Mouse (Mus musculus): ENCODE measurements around the gene Zdhhc17. TPM values are rescaled to one million over a fixed set of nuclear protein-coding genes. Genes with fewer than 3 reads are reported as not detected.

The Zdhhc17 gene
- polyA plus RNA-seq, 1 experiment from 2014 or later, result 47.9 TPM

DNA sequence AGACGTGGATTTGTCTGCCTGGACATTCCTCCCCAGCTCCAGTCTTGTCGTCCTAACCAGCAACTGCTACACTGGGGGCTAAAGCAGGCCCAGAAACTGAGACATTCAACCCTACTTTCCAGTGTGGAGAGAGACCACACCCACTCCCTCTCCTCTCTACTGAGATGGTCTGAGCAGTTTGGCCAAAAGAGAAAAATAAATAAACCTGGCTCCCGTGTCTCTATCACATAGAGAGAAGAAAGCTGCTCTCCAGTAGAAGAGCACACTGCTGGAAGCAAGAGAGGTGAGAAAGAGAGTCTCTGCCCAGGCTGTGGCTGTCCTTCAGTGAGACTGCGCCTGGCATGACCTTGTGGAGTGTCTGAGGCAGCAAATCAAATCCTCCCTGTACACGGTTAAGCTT, 10.7 kb downstream of the Zdhhc17 start:
- peaks cover 7% of the 10 kb centered on the region for H3K4me1 ChIP-seq

GRCm38 (mm10) chr10:110997180-110997579, 12.8 kb downstream of the Zdhhc17 start:
- H3K9ac ChIP-seq (replicated peaks), result no peak overlapping the region
- H3K27ac ChIP-seq (replicated peaks), result no peak overlapping the region
- no peaks in the 10 kb centered on the region for H3K27me3 ChIP-seq
- no peaks in the 10 kb centered on the region for H3K36me3 ChIP-seq
- peaks cover 11% of the 10 kb centered on the region for H3K4me1 ChIP-seq
- H3K9me3 ChIP-seq, result no peaks in the 10 kb centered on the region
- no peak for ATAC-seq (ENCODE audit: low FRiP score, low read depth)
- H3K4me2 ChIP-seq (replicated peaks), result no peak overlapping the region
- 92% methylated on average over 6 of the region's 6 CpGs for WGBS
- H3K4me3 ChIP-seq, result no peak overlapping the region

More for the DNA sequence above, 10.7 kb downstream of the Zdhhc17 start:
- no peak overlapping the region for H3K9ac ChIP-seq (replicated peaks)
- ATAC-seq (ENCODE audit: low FRiP score, low read depth), result no peak
- H3K27me3 ChIP-seq, result no peaks in the 10 kb centered on the region
- WGBS, result 79% methylated on average over 5 of the region's 5 CpGs
- no peak overlapping the region for H3K4me3 ChIP-seq
- no peak overlapping the region for H3K4me2 ChIP-seq (replicated peaks)
- H3K36me3 ChIP-seq, result no peaks in the 10 kb centered on the region
- H3K9me3 ChIP-seq, result no peaks in the 10 kb centered on the region
- no peak overlapping the region for H3K27ac ChIP-seq (replicated peaks)

GRCm38 (mm10) chr10:110994761-110995160, 15.2 kb downstream of the Zdhhc17 start:
- H3K27me3 ChIP-seq, result no peaks in the 10 kb centered on the region
- H3K9ac ChIP-seq (replicated peaks), result no peak overlapping the region
- no peaks in the 10 kb centered on the region for H3K9me3 ChIP-seq
- peaks cover 20% of the 10 kb centered on the region for H3K4me1 ChIP-seq
- WGBS, result 71% methylated on average over 5 of the region's 5 CpGs
- H3K4me2 ChIP-seq (replicated peaks), result no peak overlapping the region
- H3K4me3 ChIP-seq, result no peak overlapping the region
- no peaks in the 10 kb centered on the region for H3K36me3 ChIP-seq
- no peak for ATAC-seq (ENCODE audit: low FRiP score, low read depth)
- H3K27ac ChIP-seq (replicated peaks), result 0 out of 2 replicates have a peak overlapping the region, but pooled peaks have one; percentile 20

GRCm38 (mm10) chr10:110993249-110993648, 16.7 kb downstream of the Zdhhc17 start:
- Histone ChIP-seq H3K27me3 (no peaks in the 10 kb centered on the region), H3K4me3 (no peak overlapping the region), H3K27ac (replicated peaks) (no peak overlapping the region; the same call in 1 of the 2 replicates), H3K4me2 (replicated peaks) (no peak overlapping the region), H3K4me1 (peaks cover 20% of the 10 kb centered on the region), H3K36me3 (no peaks in the 10 kb centered on the region), H3K9me3 (no peaks in the 10 kb centered on the region), H3K9ac (replicated peaks) (no peak overlapping the region)
- WGBS, result 61% methylated on average over 5 of the region's 5 CpGs
- no peak for ATAC-seq (ENCODE audit: low FRiP score, low read depth)

GRCm38 (mm10) chr10:110992047-110992431, 17.9 kb downstream of the Zdhhc17 start:
- WGBS, result 17% methylated on average over 9 of the region's 9 CpGs
- no peaks in the 10 kb centered on the region for H3K36me3 ChIP-seq
- peaks cover 20% of the 10 kb centered on the region for H3K4me1 ChIP-seq
- no peak overlapping the region for H3K4me3 ChIP-seq
- no peaks in the 10 kb centered on the region for H3K9me3 ChIP-seq
- no peaks in the 10 kb centered on the region for H3K27me3 ChIP-seq
- no peak overlapping the region; the same call in 1 of the 2 replicates for H3K27ac ChIP-seq (replicated peaks)
- H3K9ac ChIP-seq (replicated peaks), result no peak overlapping the region
- no peak overlapping the region for H3K4me2 ChIP-seq (replicated peaks)
- peak; percentile 79 for ATAC-seq (ENCODE audit: low FRiP score, low read depth)

- H3K27me3 ChIP-seq, result no peaks in the 10 kb centered on the region
- no peaks in the 10 kb centered on the region for H3K36me3 ChIP-seq
- ATAC-seq (ENCODE audit: low FRiP score, low read depth), result 0 out of 2 replicates have a peak, but pooled peaks have one; percentile 25
- H3K4me3 ChIP-seq, result no peak overlapping the region
- no peak overlapping the region; the same call in 1 of the 2 replicates for H3K27ac ChIP-seq (replicated peaks)
- H3K4me2 ChIP-seq (replicated peaks), result no peak overlapping the region
- peaks cover 20% of the 10 kb centered on the region for H3K4me1 ChIP-seq
- H3K9ac ChIP-seq (replicated peaks), result no peak overlapping the region
- 66% methylated on average over 6 of the region's 6 CpGs for WGBS
- H3K9me3 ChIP-seq, result no peaks in the 10 kb centered on the region
Observed at GRCm38 (mm10) chr10:110991307-110992046, 18.5 kb downstream of the Zdhhc17 start.

GRCm38 (mm10) chr10:110989729-110990128, 20.2 kb downstream of the Zdhhc17 start:
- 72% methylated on average over 2 of the region's 2 CpGs for WGBS
- H3K9ac ChIP-seq (replicated peaks), result no peak overlapping the region
- H3K4me2 ChIP-seq (replicated peaks), result no peak overlapping the region
- no peak for ATAC-seq (ENCODE audit: low FRiP score, low read depth)
- H3K4me3 ChIP-seq, result no peak overlapping the region
- H3K36me3 ChIP-seq, result no peaks in the 10 kb centered on the region
- no peaks in the 10 kb centered on the region for H3K27me3 ChIP-seq
- no peaks in the 10 kb centered on the region for H3K9me3 ChIP-seq
- peaks cover 17% of the 10 kb centered on the region for H3K4me1 ChIP-seq
- no peak overlapping the region for H3K27ac ChIP-seq (replicated peaks)

DNA sequence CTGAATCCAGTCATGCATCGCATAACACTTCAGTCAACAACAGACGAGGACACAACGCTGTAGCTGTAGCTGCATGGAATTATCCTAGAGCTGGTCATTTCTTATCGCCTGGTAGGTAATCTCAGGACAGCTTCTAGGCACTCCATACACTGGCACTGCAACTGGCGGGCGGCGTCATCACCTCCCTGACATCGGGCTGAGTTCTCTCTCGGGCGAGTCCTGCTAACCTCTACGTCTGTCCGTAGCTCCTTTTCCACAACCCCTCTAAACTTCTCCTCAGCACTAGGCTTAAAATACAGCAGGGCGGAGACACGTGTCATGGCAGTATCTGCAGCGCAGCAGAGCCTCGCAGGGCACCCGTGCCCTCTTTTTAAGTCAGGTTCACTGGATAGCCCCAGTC, 23.3 kb downstream of the Zdhhc17 start:
- Histone ChIP-seq H3K4me3 (no peak overlapping the region), H3K9ac (replicated peaks) (no peak overlapping the region), H3K4me2 (replicated peaks) (no peak overlapping the region), H3K9me3 (no peaks in the 10 kb centered on the region), H3K27ac (replicated peaks) (no peak overlapping the region), H3K27me3 (no peaks in the 10 kb centered on the region), H3K36me3 (no peaks in the 10 kb centered on the region), H3K4me1 (peaks cover 4% of the 10 kb centered on the region)
- ATAC-seq (ENCODE audit: low FRiP score, low read depth), result no peak
- WGBS, result 95% methylated on average over 17 of the region's 17 CpGs

GRCm38 (mm10) chr10:110982771-110983170, 27.2 kb downstream of the Zdhhc17 start:
- Histone ChIP-seq H3K4me2 (replicated peaks) (no peak overlapping the region), H3K4me1 (no peaks in the 10 kb centered on the region)
- 87% methylated on average over 4 of the region's 4 CpGs for WGBS

GRCm38 (mm10) chr10:110980441-110980840, 29.5 kb downstream of the Zdhhc17 start:
- Histone ChIP-seq H3K27ac (replicated peaks) (no peak overlapping the region), H3K4me1 (no peaks in the 10 kb centered on the region), H3K9ac (replicated peaks) (no peak overlapping the region), H3K4me2 (replicated peaks) (no peak overlapping the region), H3K9me3 (no peaks in the 10 kb centered on the region), H3K36me3 (peaks cover 16% of the 10 kb centered on the region), H3K4me3 (no peak overlapping the region), H3K27me3 (no peaks in the 10 kb centered on the region)
- WGBS, result 96% methylated on average over 6 of the region's 6 CpGs
- ATAC-seq (ENCODE audit: low FRiP score, low read depth), result no peak

More at GRCm38 (mm10) chr10:110982771-110983170, 27.2 kb downstream of the Zdhhc17 start:
- no peaks in the 10 kb centered on the region for H3K27me3 ChIP-seq
- no peaks in the 10 kb centered on the region for H3K9me3 ChIP-seq
- no peak overlapping the region for H3K4me3 ChIP-seq
- H3K27ac ChIP-seq (replicated peaks), result no peak overlapping the region
- peaks cover 13% of the 10 kb centered on the region for H3K36me3 ChIP-seq
- no peak overlapping the region for H3K9ac ChIP-seq (replicated peaks)
- no peak for ATAC-seq (ENCODE audit: low FRiP score, low read depth)

DNA sequence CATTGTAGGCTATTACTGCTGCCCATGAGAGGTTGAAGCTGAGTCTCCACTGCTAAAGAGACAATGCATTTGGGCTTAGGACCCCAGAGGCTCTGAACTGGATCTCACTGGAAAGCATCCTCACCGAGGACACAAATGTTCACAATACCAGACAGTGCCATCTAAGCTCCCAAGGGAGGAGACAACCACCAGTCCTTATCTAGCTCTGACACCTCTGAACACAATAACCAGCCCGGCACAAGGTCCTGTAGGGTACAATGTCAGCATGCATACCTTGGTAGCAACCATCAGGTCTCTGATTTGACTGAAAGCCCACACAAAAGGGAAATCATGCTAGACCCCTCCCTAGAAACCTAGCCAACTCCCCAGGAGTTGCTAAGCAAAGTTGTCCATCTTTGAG, 30.5 kb downstream of the Zdhhc17 start:
- Histone ChIP-seq H3K4me1 (no peaks in the 10 kb centered on the region), H3K36me3 (peaks cover 16% of the 10 kb centered on the region), H3K27me3 (no peaks in the 10 kb centered on the region), H3K4me2 (replicated peaks) (no peak overlapping the region), H3K27ac (replicated peaks) (no peak overlapping the region), H3K9ac (replicated peaks) (no peak overlapping the region), H3K9me3 (no peaks in the 10 kb centered on the region), H3K4me3 (no peak overlapping the region)
- 89% methylated on average over 2 of the region's 2 CpGs for WGBS
- no peak for ATAC-seq (ENCODE audit: low FRiP score, low read depth)

GRCm38 (mm10) chr10:110977379-110977778, 32.6 kb downstream of the Zdhhc17 start:
- Histone ChIP-seq H3K4me2 (replicated peaks) (no peak overlapping the region), H3K36me3 (peaks cover 24% of the 10 kb centered on the region)

More at GRCm38 (mm10) chr10:110977379-110977778, 32.6 kb downstream of the Zdhhc17 start:
- Histone ChIP-seq H3K4me1 (no peaks in the 10 kb centered on the region), H3K27ac (replicated peaks) (no peak overlapping the region), H3K4me3 (no peak overlapping the region), H3K27me3 (no peaks in the 10 kb centered on the region), H3K9me3 (no peaks in the 10 kb centered on the region), H3K9ac (replicated peaks) (no peak overlapping the region)
- no peak for ATAC-seq (ENCODE audit: low FRiP score, low read depth)
- WGBS, result 53% methylated on average over 2 of the region's 2 CpGs

Data from midbrain, embryonic 12.5 days (tissue).